Mouse (Mus musculus): Measurements from ENCODE around the gene AC124502.3. TPM values are rescaled to one million over a fixed set of nuclear protein-coding genes. Genes with fewer than 3 reads are reported as not detected.
"Not testable (repeated sequence)": the region's sequence is repeated elsewhere in the genome, so short reads cannot be mapped to it uniquely, and the experiment has no call there.

The AC124502.3 gene
- polyA plus RNA-seq, 1 experiment = 0.66 TPM

GRCm38 (mm10) chr19:4994043-4994442 lies 44.6 kb upstream of the AC124502.3 start:
- Histone ChIP-seq H3K4me3 (ENCODE audit: insufficient read depth, low read depth, low read length) (no peak overlapping the region), H3K4me1 (ENCODE audit: control insufficient read depth, insufficient read depth, low read length) (no peaks in the 10 kb centered on the region), H3K27ac (ENCODE audit: insufficient read depth, low read depth, low read length) (no peak overlapping the region), H3K27me3 (replicated peaks; ENCODE audit: control insufficient read depth, insufficient read depth, low read length) (0 out of 2 replicates have a peak, but pooled peaks cover 2% of the 10 kb centered on the region), H3K36me3 (ENCODE audit: control insufficient read depth, insufficient read depth, low read length) (no peaks in the 10 kb centered on the region)
- TF ChIP-seq POLR2A (IDR thresholded peaks at IDR 0.05; ENCODE audit: low read depth, low read length) (no peak), CTCF (conservative IDR thresholded peaks at IDR 0.05; ENCODE audit: insufficient read depth, insufficient read length, low read depth, low read length) (no peak)
- no peak for DNase-seq
- 63% methylated on average over 5 of the region's 5 CpGs for WGBS

- no peak for DNase-seq
- no peak overlapping the region for H3K27ac ChIP-seq (ENCODE audit: insufficient read depth, low read depth, low read length)
- TF ChIP-seq CTCF (conservative IDR thresholded peaks at IDR 0.05; ENCODE audit: insufficient read depth, insufficient read length, low read depth, low read length) (no peak), POLR2A (IDR thresholded peaks at IDR 0.05; ENCODE audit: low read depth, low read length) (no peak)
- H3K4me3 ChIP-seq (ENCODE audit: insufficient read depth, low read depth, low read length) = no peak overlapping the region
- H3K36me3 ChIP-seq (ENCODE audit: control insufficient read depth, insufficient read depth, low read length) = no peaks in the 10 kb centered on the region
- H3K27me3 ChIP-seq (replicated peaks; ENCODE audit: control insufficient read depth, insufficient read depth, low read length) = no peaks in the 10 kb centered on the region
- no peaks in the 10 kb centered on the region for H3K4me1 ChIP-seq (ENCODE audit: control insufficient read depth, insufficient read depth, low read length)
- 60% methylated on average over 6 of the region's 6 CpGs for WGBS
Measured at GRCm38 (mm10) chr19:4999445-5000140, 39.1 kb upstream of the AC124502.3 start.

- no peak overlapping the region for H3K4me3 ChIP-seq (ENCODE audit: insufficient read depth, low read depth, low read length)
- no peak overlapping the region for H3K27ac ChIP-seq (ENCODE audit: insufficient read depth, low read depth, low read length)
Measured at GRCm38 (mm10) chr19:5001666-5002406, 36.9 kb upstream of the AC124502.3 start.

GRCm38 (mm10) chr19:5003644-5004043 lies 35.0 kb upstream of the AC124502.3 start:
- WGBS = 55% methylated on average over 2 of the region's 2 CpGs
- H3K36me3 ChIP-seq (ENCODE audit: control insufficient read depth, insufficient read depth, low read length); H3K27me3 ChIP-seq (replicated peaks; ENCODE audit: control insufficient read depth, insufficient read depth, low read length); H3K27ac ChIP-seq (ENCODE audit: insufficient read depth, low read depth, low read length); H3K4me1 ChIP-seq (ENCODE audit: control insufficient read depth, insufficient read depth, low read length); H3K4me3 ChIP-seq (ENCODE audit: insufficient read depth, low read depth, low read length); DNase-seq: not testable (repeated sequence)

More at GRCm38 (mm10) chr19:5001666-5002406, 36.9 kb upstream of the AC124502.3 start:
- H3K36me3 ChIP-seq (ENCODE audit: control insufficient read depth, insufficient read depth, low read length) = no peaks in the 10 kb centered on the region
- no peaks in the 10 kb centered on the region for H3K27me3 ChIP-seq (replicated peaks; ENCODE audit: control insufficient read depth, insufficient read depth, low read length)
- DNase-seq = peak; percentile 73
- no peaks in the 10 kb centered on the region for H3K4me1 ChIP-seq (ENCODE audit: control insufficient read depth, insufficient read depth, low read length)
- no peak for TF ChIP-seq POLR2A (IDR thresholded peaks at IDR 0.05; ENCODE audit: low read depth, low read length)
- TF ChIP-seq CTCF (conservative IDR thresholded peaks at IDR 0.05; ENCODE audit: insufficient read depth, insufficient read length, low read depth, low read length) = peak; percentile 95
- 1% methylated on average over 39 of the region's 39 CpGs for WGBS

- WGBS = 60% methylated on average over 4 of the region's 4 CpGs
Measured at GRCm38 (mm10) chr19:5004925-5005324, 33.8 kb upstream of the AC124502.3 start.

GRCm38 (mm10) chr19:5013138-5013537 lies 25.6 kb upstream of the AC124502.3 start:
- Histone ChIP-seq H3K36me3 (ENCODE audit: control insufficient read depth, insufficient read depth, low read length) (no peaks in the 10 kb centered on the region), H3K4me1 (ENCODE audit: control insufficient read depth, insufficient read depth, low read length) (peaks cover 7% of the 10 kb centered on the region), H3K27me3 (replicated peaks; ENCODE audit: control insufficient read depth, insufficient read depth, low read length) (no peaks in the 10 kb centered on the region; the same call in 1 of the 2 replicates), H3K27ac (ENCODE audit: insufficient read depth, low read depth, low read length) (no peak overlapping the region), H3K4me3 (ENCODE audit: insufficient read depth, low read depth, low read length) (no peak overlapping the region)
- TF ChIP-seq CTCF (conservative IDR thresholded peaks at IDR 0.05; ENCODE audit: insufficient read depth, insufficient read length, low read depth, low read length) = no peak
- TF ChIP-seq POLR2A (IDR thresholded peaks at IDR 0.05; ENCODE audit: low read depth, low read length) = no peak
- 48% methylated on average over 8 of the region's 8 CpGs for WGBS
- no peak for DNase-seq

More at GRCm38 (mm10) chr19:5004925-5005324, 33.8 kb upstream of the AC124502.3 start:
- no peaks in the 10 kb centered on the region for H3K4me1 ChIP-seq (ENCODE audit: control insufficient read depth, insufficient read depth, low read length)
- no peak for TF ChIP-seq CTCF (conservative IDR thresholded peaks at IDR 0.05; ENCODE audit: insufficient read depth, insufficient read length, low read depth, low read length)
- no peak for TF ChIP-seq POLR2A (IDR thresholded peaks at IDR 0.05; ENCODE audit: low read depth, low read length)
- peak; percentile 25 for DNase-seq
- no peak overlapping the region for H3K27ac ChIP-seq (ENCODE audit: insufficient read depth, low read depth, low read length)
- no peaks in the 10 kb centered on the region; the same call in 1 of the 2 replicates for H3K27me3 ChIP-seq (replicated peaks; ENCODE audit: control insufficient read depth, insufficient read depth, low read length)
- H3K36me3 ChIP-seq (ENCODE audit: control insufficient read depth, insufficient read depth, low read length) = no peaks in the 10 kb centered on the region
- H3K4me3 ChIP-seq (ENCODE audit: insufficient read depth, low read depth, low read length) = no peak overlapping the region

GRCm38 (mm10) chr19:5014961-5015398 lies 23.7 kb upstream of the AC124502.3 start:
- H3K4me3 ChIP-seq (ENCODE audit: insufficient read depth, low read depth, low read length) = no peak overlapping the region
- no peaks in the 10 kb centered on the region for H3K27me3 ChIP-seq (replicated peaks; ENCODE audit: control insufficient read depth, insufficient read depth, low read length)
- WGBS = 14% methylated on average over 8 of the region's 8 CpGs
- H3K4me1 ChIP-seq (ENCODE audit: control insufficient read depth, insufficient read depth, low read length) = peaks cover 7% of the 10 kb centered on the region
- TF ChIP-seq CTCF (conservative IDR thresholded peaks at IDR 0.05; ENCODE audit: insufficient read depth, insufficient read length, low read depth, low read length) (peak; percentile 54), POLR2A (IDR thresholded peaks at IDR 0.05; ENCODE audit: low read depth, low read length) (no peak)
- H3K27ac ChIP-seq (ENCODE audit: insufficient read depth, low read depth, low read length) = no peak overlapping the region
- peak; percentile 53 for DNase-seq
- H3K36me3 ChIP-seq (ENCODE audit: control insufficient read depth, insufficient read depth, low read length) = no peaks in the 10 kb centered on the region
